Mouse (Mus musculus) lung, adult 2 months (tissue): ENCODE data around the gene Stx1b. TPM values are rescaled to one million over a fixed set of nuclear protein-coding genes. Genes with fewer than 3 reads are reported as not detected.
"Not testable (repeated sequence)": the region's sequence is repeated elsewhere in the genome, so short reads cannot be mapped to it uniquely, and the experiment has no call there.

Experiments
- DNase-seq: peaks from one replicate; pipeline ENCODE4 v3.0.0; 2022
- H3K4me1 ChIP-seq: fragments of 200-500 bp; 2 replicates; pipeline ENCODE4 v1.6.1; 2011; ENCODE audit warnings: low read length; ENCODE audit not compliant: control insufficient read depth, insufficient read depth
- H3K4me3 ChIP-seq: fragments of 200-500 bp; replicated peaks from 2 replicates; pipeline ENCODE3; 2011; ENCODE audit warnings: low read depth, mild to moderate bottlenecking, control low read depth, low read length; ENCODE audit errors: extremely low read depth
- CTCF ChIP-seq: fragments of 200-500 bp; IDR thresholded peaks from 2 replicates; pipeline ENCODE4 v1.5.1; 2011; ENCODE audit warnings: mild to moderate bottlenecking, low read length, control low read depth; ENCODE audit not compliant: insufficient read depth
- POLR2A ChIP-seq: fragments of 200-500 bp; IDR thresholded peaks from 2 replicates; pipeline ENCODE4 v1.6.1; 2011; ENCODE audit warnings: low read depth, mild to moderate bottlenecking, control low read depth, low read length, borderline replicate concordance; ENCODE audit errors: extremely low read depth
- WGBS: fragments of 180-500 bp; shearing (Covaris S2); methylation state at CpG from one replicate; pipeline ENCODE4 v1.1.7; 2018; 5-methylcytosine and 5-hydroxymethylcytosine counted together
- polyA plus RNA-seq: library from polyadenylated mRNA; depleted of rRNA; stranded (reverse); fragments of >200 nt; gene quantifications from 2 replicates; pipeline ENCODE4 v1.2.3, GENCODE M21; 2012

Gene Stx1b
- polyA plus RNA-seq, 1 experiment, result 7.6 TPM

DNA sequence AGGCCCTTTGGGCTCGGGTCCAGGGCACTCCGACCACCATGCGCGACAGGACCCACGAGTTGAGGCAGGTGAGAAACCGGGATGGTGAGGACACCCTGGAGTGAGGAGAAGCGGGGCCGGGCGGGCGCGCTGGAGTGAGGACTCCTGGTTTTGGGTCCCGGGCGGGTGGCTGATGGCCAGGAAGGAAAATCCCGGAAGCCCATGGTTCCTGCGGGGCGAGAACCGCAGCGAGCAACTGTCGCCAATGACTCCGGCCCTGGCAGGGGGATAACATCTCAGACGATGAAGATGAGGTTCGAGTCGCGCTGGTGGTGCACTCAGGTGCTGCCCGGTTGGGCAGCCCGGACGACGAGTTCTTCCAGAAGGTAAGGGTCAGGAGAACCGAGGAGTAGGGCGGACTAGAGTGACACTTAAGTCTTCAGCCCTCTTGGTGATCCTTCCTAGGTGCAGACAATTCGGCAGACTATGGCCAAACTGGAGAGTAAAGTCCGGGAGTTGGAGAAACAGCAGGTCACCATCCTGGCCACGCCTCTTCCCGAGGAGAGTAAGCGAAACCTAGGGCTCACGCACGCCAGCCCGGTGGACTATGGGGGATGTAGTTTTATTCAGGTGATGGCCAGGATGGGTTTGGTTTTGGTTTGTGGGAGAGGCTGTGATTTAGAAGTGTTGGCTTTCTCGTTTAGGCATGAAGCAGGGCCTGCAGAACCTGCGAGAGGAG, 17.8 kb upstream of the Stx1b start:
- peak overlapping the region; percentile 97 for H3K4me3 ChIP-seq
- TF ChIP-seq CTCF (no peak), POLR2A (peak; percentile 90; the same call in 1 of the 2 replicates)
- DNase-seq, result peak; percentile 77
- peaks cover 6% of the 10 kb centered on the region for H3K4me1 ChIP-seq
- under 1% methylated on average over 40 of the region's 40 CpGs for WGBS

DNA sequence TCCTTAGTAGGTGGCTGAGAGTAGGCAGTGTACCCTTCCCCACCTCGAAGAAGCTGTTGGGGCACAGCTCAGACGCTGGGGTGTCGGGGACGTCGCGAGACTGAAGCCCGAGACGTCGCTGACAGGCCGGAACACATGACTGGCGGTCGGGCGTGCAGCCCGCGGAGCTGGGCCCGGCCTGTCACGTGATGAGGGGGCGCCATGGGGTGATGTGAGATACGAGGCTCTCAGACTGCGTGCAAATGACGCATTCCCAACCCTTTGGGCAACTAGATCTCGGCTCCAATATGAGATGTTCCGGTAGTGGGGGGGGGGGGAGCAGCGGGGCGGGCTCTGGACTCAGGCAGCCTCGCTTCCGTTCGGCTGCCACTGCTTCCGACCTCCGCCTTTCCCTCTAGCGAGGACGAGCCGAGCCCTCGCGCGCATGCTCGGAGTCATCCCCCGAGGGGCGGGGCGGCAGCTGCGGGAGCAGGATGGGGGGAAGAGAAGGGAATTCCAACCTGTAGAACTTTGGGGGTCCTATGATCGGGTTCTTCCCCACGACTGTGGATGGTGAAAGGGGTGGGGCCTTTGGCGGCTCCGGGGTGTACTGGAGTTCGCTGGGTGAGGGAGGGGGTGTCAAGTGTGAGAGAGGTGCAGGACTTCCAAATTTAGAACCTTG, 17.1 kb upstream of the Stx1b start:
- H3K4me3 ChIP-seq, result peak overlapping the region; percentile 97
- H3K4me1 ChIP-seq, result peaks cover 6% of the 10 kb centered on the region
- peak; percentile 91 for DNase-seq
- no peak for TF ChIP-seq CTCF
- TF ChIP-seq POLR2A, result peak; percentile 72; the same call in 1 of the 2 replicates
- under 1% methylated on average over 46 of the region's 46 CpGs for WGBS

DNA sequence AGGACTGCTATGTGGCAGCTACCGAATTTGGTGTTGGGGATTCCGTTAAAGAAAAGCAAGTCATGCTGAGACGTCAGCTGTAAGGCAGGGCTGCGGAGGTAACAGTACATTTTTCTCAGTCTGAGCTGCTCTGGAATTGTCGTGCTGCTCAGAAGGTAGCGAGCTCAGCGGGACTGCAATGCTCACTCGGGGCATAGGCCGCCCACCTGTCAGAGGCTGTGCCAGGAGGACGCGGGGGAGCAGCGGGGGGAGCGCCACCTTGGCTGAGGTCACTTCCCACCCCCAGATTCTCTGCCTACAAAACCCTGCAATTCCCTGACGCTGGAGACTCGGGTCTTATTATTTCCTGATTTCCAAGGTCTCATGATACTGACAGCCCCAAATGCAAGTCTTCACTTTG, 16.5 kb upstream of the Stx1b start:
- DNase-seq, result no peak
- TF ChIP-seq CTCF (no peak), POLR2A (no peak; the same call in 1 of the 2 replicates)
- Histone ChIP-seq H3K4me1 (peaks cover 6% of the 10 kb centered on the region), H3K4me3 (peak overlapping the region; percentile 73)
- WGBS, result 3% methylated on average over 15 of the region's 15 CpGs

DNA sequence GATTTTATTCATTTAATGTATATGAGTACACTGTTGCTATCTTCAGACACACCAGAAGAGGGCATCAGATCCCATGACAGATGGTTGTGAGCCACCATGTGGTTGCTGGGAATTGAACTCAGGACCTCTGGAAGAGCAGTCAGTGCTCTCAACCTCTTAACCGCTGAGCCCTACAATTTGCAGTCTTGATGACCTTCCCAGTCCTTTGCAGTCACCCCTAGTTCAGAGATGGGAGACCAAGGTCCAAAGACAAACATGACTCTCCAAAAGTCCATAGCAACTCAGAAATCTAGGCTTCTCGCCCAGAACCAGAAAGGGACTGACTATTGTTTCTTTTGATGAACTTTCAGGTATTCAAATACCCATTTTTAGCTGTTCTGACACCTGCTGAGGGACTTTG, 15.7 kb upstream of the Stx1b start:
- not testable (repeated sequence) for H3K4me3 ChIP-seq, H3K4me1 ChIP-seq, DNase-seq
- 76% methylated on average over 2 of the region's 2 CpGs for WGBS

DNA sequence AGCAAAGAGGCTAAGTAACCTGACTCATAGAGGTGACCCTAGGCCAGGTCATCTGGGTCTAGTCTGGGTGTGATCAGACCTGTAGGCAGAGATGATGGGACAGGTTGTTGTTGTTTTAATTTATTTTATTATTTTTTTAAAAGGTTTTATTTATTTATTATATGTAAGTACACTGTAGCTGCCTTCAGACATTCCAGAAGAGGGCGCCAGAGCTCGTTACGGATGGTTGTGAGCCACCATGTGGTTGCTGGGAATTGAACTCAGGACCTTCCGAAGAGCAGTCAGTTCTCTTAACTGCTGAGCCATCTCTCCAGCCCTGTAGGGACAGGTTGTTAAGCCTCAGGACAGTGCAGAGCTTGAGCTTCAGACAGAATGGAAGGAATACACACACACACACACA, 13.5 kb upstream of the Stx1b start:
- not testable (repeated sequence) for H3K4me3 ChIP-seq, DNase-seq
- WGBS, result 69% methylated on average over 4 of the region's 4 CpGs

DNA sequence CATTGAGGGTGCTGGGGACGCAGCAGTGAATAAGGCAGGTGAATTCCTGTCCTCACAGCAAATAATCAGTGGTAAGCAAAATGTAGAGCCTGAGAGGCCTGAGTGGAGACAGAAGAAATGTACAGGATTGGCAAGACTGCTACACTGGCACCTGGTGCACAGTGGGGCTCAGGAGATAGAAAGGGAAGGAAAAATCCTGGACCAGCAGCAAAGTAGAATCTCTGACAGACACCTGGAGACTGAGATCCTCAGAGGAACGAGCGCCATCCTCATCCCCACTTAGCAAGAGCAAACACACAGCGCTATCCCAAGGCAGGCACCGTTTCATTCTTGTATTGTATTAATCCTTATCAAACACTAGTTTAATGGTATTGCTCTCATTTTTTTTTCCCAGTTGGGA, 13.1 kb upstream of the Stx1b start:
- no peak for DNase-seq
- TF ChIP-seq CTCF, result no peak
- TF ChIP-seq POLR2A, result no peak
- no peak overlapping the region for H3K4me3 ChIP-seq
- 83% methylated on average over 5 of the region's 5 CpGs for WGBS
- H3K4me1 ChIP-seq, result peaks cover 6% of the 10 kb centered on the region

More for the DNA sequence above, 13.5 kb upstream of the Stx1b start:
- not testable (repeated sequence) for H3K4me1 ChIP-seq

DNA sequence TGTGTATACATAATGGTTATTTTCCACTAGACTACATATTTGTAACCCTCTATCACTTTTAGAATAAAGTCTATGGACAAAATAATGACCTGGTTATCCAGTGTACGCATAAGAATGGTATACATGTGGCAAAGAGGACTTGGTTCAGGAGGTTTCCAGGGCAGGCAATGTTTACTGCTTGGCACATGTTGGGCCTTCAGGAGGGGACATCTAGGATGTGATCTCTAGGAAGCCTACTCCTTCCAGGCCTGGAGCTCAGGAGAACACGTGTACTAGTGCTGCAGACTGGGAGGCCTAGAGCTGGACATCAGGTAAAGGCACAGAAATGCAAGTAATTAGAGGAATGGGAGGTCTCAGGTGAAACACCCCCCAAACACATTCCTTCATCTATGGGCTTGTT, 11.2 kb upstream of the Stx1b start:
- WGBS, result 75% methylated on average over 2 of the region's 2 CpGs
- TF ChIP-seq CTCF (no peak), POLR2A (no peak)
- H3K4me1 ChIP-seq, result no peaks in the 10 kb centered on the region
- no peak overlapping the region for H3K4me3 ChIP-seq
- DNase-seq, result no peak

DNA sequence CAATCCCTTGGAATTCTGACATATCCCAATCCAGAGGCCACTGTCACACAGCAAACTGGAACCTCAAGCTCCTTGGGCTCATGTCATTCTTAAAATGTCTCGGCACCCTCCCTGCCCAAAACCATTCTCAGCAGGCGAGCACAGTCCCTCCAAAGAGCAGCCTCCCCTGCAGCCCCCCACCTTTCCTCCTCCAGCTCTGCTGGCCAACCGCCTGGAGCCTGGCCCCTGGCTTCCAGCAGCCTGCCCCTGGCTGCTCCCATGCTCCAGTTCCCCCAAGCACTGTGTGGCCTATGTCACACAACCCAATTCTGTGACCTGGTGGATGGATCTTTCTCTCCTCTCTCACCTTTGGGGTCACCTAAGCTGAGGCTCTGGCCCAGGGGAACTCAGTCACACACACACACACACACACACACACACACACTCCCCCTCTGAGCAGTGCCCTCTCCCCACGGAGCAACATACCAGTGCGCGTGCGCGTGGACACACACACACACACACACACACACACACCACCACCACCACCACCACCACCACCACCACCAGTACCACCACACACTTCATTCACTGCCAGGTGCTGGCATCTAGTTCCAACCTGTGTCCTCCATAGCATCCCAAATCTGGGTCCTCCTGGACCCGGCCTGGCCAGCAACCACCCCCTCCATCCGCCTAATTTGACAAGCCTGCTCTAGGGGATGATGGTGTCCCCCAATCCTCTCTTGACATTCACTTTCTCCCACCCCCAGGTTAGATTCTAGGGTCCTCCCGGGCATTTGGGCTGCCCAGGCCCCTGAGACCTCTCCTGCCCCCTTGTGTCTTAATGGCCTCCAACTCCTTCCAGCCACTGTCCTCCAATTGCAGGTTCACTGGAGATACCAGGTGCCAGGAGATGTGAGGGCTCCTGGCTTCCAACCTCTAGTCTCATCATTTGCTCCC, 845 bp downstream of the Stx1b start:
- WGBS, result 83% methylated on average over 11 of the region's 11 CpGs
- Histone ChIP-seq H3K4me1 (no peaks in the 10 kb centered on the region), H3K4me3 (no peak overlapping the region)
- DNase-seq, result no peak
- TF ChIP-seq CTCF (no peak), POLR2A (no peak)

DNA sequence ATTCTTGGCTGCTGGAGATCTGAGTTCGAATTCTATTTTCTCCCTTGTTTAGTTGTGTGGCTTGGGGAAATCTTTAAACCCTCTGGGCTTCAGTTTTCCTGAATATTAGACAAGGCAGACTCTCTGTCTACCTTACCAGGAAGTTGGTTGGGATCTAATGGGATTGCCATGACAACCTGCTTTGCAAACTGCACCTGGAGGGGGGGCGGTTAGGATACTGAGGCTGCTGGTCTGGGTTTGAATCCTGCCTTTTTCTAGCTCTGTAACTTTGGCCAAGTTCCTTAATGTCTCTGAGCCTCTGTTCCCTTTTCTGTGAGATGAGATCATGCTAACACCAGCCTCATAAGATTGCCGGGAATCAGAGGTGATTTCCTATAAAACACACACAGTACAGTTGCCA, 1.9 kb downstream of the Stx1b start:
- no peak for TF ChIP-seq CTCF
- no peak for TF ChIP-seq POLR2A
- 70% methylated on average over 3 of the region's 3 CpGs for WGBS
- Histone ChIP-seq H3K4me3 (no peak overlapping the region), H3K4me1 (no peaks in the 10 kb centered on the region)
- no peak for DNase-seq
